Mouse (Mus musculus) MEL (cell line): ENCODE results near the gene Olfr1260.

Experiments
- CHD1 ChIP-seq: IDR thresholded peaks from 2 replicates; pipeline ENCODE4 v1.6.1; 2012; ENCODE audit warnings: low read depth, mild to moderate bottlenecking, inconsistent platforms, low read length, improper control_type of control experiment
- CTCF ChIP-seq, 3 experiments: IDR thresholded peaks in 2 of 3; conservative IDR thresholded peaks in 1 of 3; 2 replicates each; pipeline ENCODE4 v1.5.1; 2011 to 2012; ENCODE audit warnings: low read length in 3 of 3, low read depth in 2 of 3, mild to moderate bottlenecking in 2 of 3, improper control_type of control experiment in 1 of 3, inconsistent platforms in 1 of 3, mixed read lengths in 1 of 3, moderate library complexity in 1 of 3; ENCODE audit not compliant: control insufficient read depth in 1 of 3, insufficient read depth in 1 of 3, poor library complexity in 1 of 3, severe bottlenecking in 1 of 3
- EP300 ChIP-seq, 2 experiments: IDR thresholded peaks; 2 replicates each; pipeline ENCODE4 v1.6.1; 2011; ENCODE audit warnings: improper control_type of control experiment in 2 of 2, low read length in 2 of 2, low read depth in 1 of 2, mild to moderate bottlenecking in 1 of 2
- POLR2A ChIP-seq, 2 experiments: IDR thresholded peaks; 2 replicates each; pipeline ENCODE4 v1.6.1; 2011 to 2012; ENCODE audit warnings: low read length in 2 of 2, mild to moderate bottlenecking in 2 of 2, control low read depth in 1 of 2, improper control_type of control experiment in 1 of 2, low read depth in 1 of 2, moderate library complexity in 1 of 2; ENCODE audit not compliant: control insufficient read depth in 1 of 2, insufficient read depth in 1 of 2, poor library complexity in 1 of 2
- TAL1 ChIP-seq: IDR thresholded peaks from 2 replicates; pipeline ENCODE4 v1.6.1; 2012; ENCODE audit warnings: mild to moderate bottlenecking, inconsistent platforms, low read length, moderate library complexity, mixed read lengths
- TBP ChIP-seq: IDR thresholded peaks from 2 replicates; pipeline ENCODE4 v1.8.0; 2011; ENCODE audit warnings: low read depth, low read length, improper control_type of control experiment
- ZC3H11A ChIP-seq: IDR thresholded peaks from 2 replicates; pipeline ENCODE4 v1.6.1; 2012; ENCODE audit warnings: low read depth, mild to moderate bottlenecking, inconsistent platforms, low read length, improper control_type of control experiment

DNA sequence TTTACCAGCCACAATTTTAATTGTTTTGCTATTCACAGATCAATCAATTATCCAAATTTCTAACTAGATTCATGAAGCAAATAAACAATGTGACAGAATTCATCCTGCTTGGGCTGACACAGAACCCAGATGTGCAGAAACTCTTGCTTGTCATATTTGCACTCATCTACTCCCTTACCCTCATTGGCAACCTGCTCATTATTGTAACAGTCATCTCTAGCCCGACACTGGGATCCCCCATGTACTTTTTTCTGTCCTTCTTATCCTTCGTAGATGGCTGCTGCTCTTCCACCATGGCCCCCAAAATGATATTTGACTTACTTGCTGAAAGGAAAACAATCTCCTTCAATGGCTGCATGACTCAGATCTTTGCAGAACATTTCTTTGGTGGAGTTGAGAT, 3.6 kb downstream of the Olfr1260 start:
- TF ChIP-seq CTCF (IDR thresholded peaks at IDR 0.05 in 2 of 3, conservative IDR thresholded peaks at IDR 0.05 in 1 of 3; ENCODE audit: control insufficient read depth in 1 of 3, insufficient read depth in 1 of 3, low read depth in 2 of 3, low read length in 3 of 3, poor library complexity in 1 of 3, severe bottlenecking in 1 of 3) (no peak), TAL1 (no peak), EP300 (IDR thresholded peaks at IDR 0.05; ENCODE audit: low read depth in 1 of 2, low read length in 2 of 2) (no peak), CHD1 (no peak), TBP (no peak), POLR2A (IDR thresholded peaks at IDR 0.05; ENCODE audit: control insufficient read depth in 1 of 2, insufficient read depth in 1 of 2, low read depth in 1 of 2, low read length in 2 of 2, poor library complexity in 1 of 2) (no peak), ZC3H11A (no peak)
